Mouse (Mus musculus) adrenal gland, adult 18-20 months (tissue): Measurements from ENCODE around the gene Neurl4. TPM values are rescaled to one million over a fixed set of nuclear protein-coding genes. Genes with fewer than 3 reads are reported as not detected.
"Not testable (repeated sequence)": the region's sequence is repeated elsewhere in the genome, so short reads cannot be mapped to it uniquely, and the experiment has no call there.

Experiments used
- DNase-seq, 2 experiments: peaks; one replicate each; pipeline ENCODE4 v3.0.0; 2021 to 2022; ENCODE audit warnings: low spot score in 2 of 2
- microRNA-seq, 2 experiments: library from miRNA; unstranded; fragments of <30 nt; microRNA quantifications; one replicate each; pipeline ENCODE4 v1.2.0; 2021; ENCODE audit warnings: borderline number of aligned reads in 2 of 2
- total RNA-seq, 2 experiments: library from RNA; stranded (reverse); gene quantifications; 1 replicate in 1 of 2; 2 replicates in 1 of 2; pipeline ENCODE4 v1.2.3; 2021

Neurl4 gene
- total RNA-seq, 2 experiments from 2014 or later: 48.5 to 53.9 TPM

DNA sequence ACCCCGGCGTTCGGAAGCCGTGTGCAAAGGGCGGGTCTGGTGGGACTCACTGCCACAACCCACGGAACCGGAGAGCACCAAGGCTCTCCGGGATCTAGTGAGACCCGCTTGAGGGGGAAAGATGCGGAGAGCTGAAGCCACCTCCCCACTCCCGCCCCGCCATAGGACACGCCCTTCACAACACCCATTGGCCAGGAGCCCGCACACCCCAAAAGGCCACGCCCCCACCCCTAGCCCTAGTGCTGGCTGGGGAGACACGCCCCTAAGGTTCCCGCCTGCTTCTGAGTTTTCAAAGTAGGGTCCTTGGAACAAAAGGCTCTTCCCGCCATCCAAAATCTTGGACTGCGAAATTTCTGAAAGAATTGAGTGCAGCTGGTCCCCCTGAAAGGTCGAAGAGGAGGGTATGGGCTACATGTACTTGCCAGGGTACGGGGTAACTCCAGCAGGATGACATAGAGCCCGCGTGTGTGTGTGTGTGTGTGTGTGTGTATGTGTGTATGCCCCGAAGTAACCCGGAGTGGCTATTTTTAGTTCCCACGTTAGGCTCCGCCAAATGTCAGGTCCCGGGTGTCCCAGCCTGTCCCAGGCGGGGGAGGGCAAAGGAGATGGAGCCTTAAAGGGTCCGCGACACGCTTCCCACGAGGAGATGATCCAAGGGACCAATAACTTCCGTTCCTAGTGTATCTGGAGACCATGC is 47.3 kb downstream of the Neurl4 start, which contains the start of gene Slc2a4:
Gene Slc2a4, minus strand, starts transcription at position 123 of the 697 bp plus-strand sequence.
- peak; percentile 84 to 87 for DNase-seq

DNA sequence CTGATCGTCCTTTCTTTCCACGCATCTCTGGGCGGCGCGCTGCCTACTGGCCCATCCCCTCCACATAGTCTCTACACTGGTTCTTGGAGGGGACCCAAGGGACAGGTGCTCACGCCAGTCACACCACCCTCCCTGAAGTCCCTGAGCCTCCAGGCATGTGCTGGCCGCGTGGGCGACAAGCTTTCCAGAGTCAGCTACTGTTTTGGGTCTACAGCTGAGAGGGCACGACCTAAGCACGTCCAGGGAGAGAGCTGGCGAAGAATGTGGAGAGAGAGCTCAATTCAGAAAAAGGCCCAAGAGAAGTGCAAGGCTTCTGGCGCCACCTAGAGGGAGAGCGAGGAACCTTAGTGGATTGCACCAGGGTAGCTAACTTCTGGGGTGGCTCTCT is 47.9 kb downstream of the Neurl4 start:
- peak; percentile 84 to 88 for DNase-seq

DNA sequence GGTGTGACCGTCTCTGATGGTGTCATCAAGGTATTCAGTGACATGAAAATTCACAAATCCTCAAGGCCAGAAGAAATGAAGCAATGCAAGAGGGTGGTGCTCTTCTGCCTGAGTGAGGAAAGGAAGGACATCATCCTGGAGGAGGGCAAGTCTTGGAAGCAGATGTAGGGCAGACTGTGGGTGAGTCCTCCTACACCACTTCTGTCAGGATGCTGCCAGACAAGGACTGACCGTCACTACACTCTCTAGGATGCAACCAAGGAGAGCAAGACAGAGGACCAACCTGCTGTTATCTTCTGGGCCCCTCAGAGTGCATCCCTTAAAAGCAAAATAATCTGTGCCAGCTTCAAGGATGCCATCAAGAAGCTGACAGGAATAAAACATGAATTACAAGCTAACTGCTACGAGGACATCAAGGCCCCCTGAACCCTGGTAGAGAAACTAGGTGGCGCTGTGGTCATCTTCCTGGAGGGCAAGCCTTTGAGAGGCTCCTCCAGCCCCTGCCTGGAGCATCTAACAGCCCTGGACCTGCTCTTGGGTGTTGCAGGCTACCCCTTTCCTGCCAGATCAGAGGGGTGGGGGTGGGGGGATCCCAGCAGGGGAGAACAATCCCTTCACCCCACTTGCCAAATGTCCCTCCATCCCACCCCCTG is 50.1 kb downstream of the Neurl4 start:
- no peak for DNase-seq

DNA sequence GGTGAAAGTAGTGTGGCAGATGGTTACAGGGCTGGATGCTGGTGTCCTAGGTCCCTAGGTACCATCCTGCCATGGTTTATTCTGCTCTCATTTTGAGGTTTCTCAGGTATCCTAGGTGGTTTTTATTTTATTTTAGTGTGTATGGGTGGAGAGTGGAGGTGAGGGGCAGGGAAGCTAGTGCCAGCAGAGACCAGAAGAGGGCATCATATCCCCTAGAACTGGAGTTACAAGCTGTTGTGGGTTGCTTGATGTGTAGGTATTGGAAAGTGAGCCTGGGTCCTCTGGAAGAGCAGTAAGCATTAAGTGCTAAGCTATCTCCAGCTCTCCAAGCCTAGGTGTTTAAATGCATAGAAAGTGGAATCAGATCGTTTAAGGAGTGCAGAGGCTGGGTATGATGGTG is 51.4 kb downstream of the Neurl4 start:
- DNase-seq: no peak

DNA sequence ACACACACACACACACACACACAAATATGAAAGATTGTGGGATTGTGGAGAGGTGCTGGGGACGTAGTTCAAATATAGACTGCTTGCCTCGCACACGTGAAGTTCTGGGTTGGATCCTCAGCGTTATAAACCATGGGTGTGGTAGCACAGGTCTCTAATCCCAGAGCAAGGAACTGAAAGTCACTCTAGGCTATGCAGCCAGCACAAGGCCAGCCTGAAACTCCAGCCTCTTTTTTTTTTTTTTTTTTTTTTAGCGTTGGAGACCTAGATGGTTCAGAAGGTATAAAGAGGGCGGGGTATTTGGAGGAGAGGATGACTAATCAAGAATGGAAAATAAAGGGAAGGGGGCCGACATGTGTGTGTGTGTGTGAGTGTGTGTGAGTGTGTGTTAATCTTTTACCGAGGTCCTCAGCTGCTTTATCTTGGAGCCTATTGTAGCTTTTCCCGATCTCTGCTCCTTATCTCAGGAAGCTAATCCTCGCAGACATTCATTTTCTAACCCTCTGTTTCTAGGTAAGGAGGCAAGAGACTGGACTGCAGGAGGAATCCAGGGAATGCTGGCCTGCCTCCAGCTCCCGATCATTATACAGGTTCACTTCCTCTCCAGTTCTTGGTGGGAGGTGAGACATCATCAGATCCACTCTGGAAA is 52.5 kb downstream of the Neurl4 start:
- DNase-seq: no peak

DNA sequence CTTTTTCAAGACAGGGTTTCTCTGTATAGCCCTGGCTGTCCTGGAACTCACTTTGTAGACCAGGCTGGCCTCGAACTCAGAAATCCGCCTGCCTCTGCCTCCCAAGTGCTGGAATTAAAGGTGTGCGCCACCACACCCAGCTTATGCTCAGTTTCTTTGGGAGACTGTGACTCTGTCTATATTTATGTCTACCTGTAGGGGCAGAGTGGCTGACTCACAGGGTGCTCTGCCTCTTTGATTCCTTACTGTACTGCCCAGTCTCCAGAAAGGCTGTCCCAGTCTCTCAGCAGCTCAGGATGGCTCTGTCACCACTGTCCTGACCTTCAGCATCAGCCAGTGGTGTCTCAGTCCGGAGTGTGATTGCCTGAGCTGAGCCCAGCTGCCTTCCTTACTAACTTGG is 54.7 kb downstream of the Neurl4 start:
- not testable (repeated sequence) for DNase-seq

DNA sequence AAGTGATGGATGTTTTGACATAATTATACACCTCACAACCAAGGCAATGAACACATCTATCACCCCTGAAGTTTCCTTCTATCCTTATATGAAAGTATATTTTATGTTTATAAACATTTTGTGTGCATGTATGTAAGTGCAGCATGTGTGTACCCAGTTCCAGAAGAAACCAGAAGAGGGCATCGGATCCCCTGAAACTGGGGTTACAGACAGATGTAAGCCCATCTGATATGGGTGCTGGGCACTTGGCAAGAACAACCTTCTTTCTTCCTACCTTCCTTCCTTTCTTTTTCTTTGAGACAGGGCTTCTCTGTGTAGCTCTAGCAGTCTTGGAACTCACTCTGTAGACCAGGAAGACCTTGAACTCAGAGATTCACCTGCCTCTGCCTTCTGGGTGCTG is 55.3 kb downstream of the Neurl4 start:
- DNase-seq: no peak

DNA sequence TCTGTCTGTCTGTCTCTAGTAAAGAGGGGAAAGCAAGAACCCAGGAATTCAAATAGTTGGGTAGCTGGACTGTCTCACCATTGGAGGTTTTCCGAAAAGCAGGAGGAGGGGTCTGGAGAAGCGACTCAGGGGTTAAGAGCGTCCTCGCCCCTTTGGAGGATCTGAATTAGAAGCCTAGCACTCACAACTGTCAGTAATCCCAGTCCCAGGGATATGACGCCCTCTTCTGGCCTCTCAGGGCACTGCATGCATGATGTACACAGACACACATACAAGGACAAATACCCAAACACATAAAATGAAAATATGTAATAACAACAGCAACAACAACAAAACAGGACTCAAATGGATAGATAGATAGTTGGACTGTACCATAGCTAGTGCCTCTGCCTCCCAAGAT is 59.7 kb downstream of the Neurl4 start:
- DNase-seq: no peak

DNA sequence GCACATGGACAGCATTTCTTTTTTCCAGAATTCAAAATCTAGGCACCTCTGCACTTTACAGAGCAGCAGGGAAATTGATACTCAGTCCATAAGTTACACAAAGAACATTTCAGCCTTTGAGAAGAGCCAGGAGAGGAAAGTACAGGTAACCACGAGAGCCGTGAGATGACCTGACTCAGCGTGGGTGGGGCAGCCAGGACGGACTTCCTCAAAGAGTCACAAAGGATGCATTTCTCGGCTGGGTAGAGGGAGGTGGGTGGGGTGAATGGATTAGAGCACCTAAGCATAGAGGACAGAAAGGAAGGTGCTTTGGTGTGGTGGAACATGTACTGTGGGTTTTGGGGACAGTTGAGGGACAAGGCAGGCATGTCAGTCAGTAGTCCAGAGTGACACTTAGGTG is 61.0 kb downstream of the Neurl4 start:
- DNase-seq: no peak

Small RNA genes within 50 kb of the gene (microRNA-seq; reads per million reads assigned to microRNA genes)
- gene Mir6924: 0 to 0.95 reads per million in 2 experiments

Other genes starting within 250 kb of the Neurl4 start
- gene Sox15, start 245.8 kb upstream of the Neurl4 start, total RNA-seq: not detected
- 100 to 1,000 TPM in 1 of 2 experiments, 10 to 100 TPM in 1; 95.7 to 117 TPM for gene Mpdu1, start 238.4 kb upstream of the Neurl4 start, total RNA-seq
- 10 to 100 TPM; 20.5 to 36.7 TPM for gene Cd68, start 234.9 kb upstream of the Neurl4 start, total RNA-seq
- 100 to 1,000 TPM; 584 to 655 TPM for gene Eif4a1, start 228.6 kb upstream of the Neurl4 start, total RNA-seq
- 10 to 100 TPM; 69.0 to 79.8 TPM for gene Senp3, start 219.0 kb upstream of the Neurl4 start, total RNA-seq
- gene Tnfsf13, start 215.3 kb upstream of the Neurl4 start, total RNA-seq: 1 to 10 TPM; 2.8 to 5.3 TPM
- 10 to 100 TPM; 23.7 to 26.2 TPM for gene Tnfsf12, start 205.2 kb upstream of the Neurl4 start, total RNA-seq
- 1 to 10 TPM; 3.6 to 4.9 TPM for gene Tnfsfm13, start 205.0 kb upstream of the Neurl4 start, total RNA-seq
- 10 to 100 TPM; 55.4 to 79.7 TPM for gene Polr2a, start 142.4 kb upstream of the Neurl4 start, total RNA-seq
- not detected for gene Slc35g3, start 139.1 kb upstream of the Neurl4 start, total RNA-seq
- gene Zbtb4, start 135.2 kb upstream of the Neurl4 start, total RNA-seq: 10 to 100 TPM; 48.2 to 71.4 TPM
- gene Chrnb1, start 105.1 kb upstream of the Neurl4 start, total RNA-seq: 1 to 10 TPM; 1.3 to 3.9 TPM
- 10 to 100 TPM in 1 of 2 experiments, 1 to 10 TPM in 1; 3.0 to 13.0 TPM for gene Fgf11, start 99.2 kb upstream of the Neurl4 start, total RNA-seq
- gene Tmem102, start 95.4 kb upstream of the Neurl4 start, total RNA-seq: under 1 TPM; 0.36 to 0.51 TPM
- gene Gm39566, start 85.8 kb upstream of the Neurl4 start, total RNA-seq: not detected
- not detected for gene Spem2, start 82.6 kb upstream of the Neurl4 start, total RNA-seq
- not detected for gene Spem1, start 78.9 kb upstream of the Neurl4 start, total RNA-seq
- 10 to 100 TPM; 19.7 to 24.9 TPM for gene Nlgn2, start 63.3 kb upstream of the Neurl4 start, total RNA-seq
- gene Tmem256, start 62.6 kb upstream of the Neurl4 start, total RNA-seq: 100 to 1,000 TPM; 145 TPM
- 10 to 100 TPM; 38.2 to 46.2 TPM for gene Plscr3, start 54.7 kb upstream of the Neurl4 start, total RNA-seq
- under 1 TPM in 1 of 2 experiments, not detected in 1; 0.38 TPM for gene Tnk1, start 42.3 kb upstream of the Neurl4 start, total RNA-seq
- not detected for gene Tmem95, start 23.1 kb upstream of the Neurl4 start, total RNA-seq
- 1 to 10 TPM; 3.6 to 6.0 TPM for gene Kctd11, start 19.7 kb upstream of the Neurl4 start, total RNA-seq
- 1 to 10 TPM in 1 of 2 experiments, under 1 TPM in 1; 0.43 to 1.5 TPM for gene Acap1, start 5.5 kb upstream of the Neurl4 start, total RNA-seq
- gene 2810408A11Rik, start 85 bp upstream of the Neurl4 start, total RNA-seq: under 1 TPM; 0.29 to 0.86 TPM
- 10 to 100 TPM; 47.3 to 52.4 TPM for gene Gps2, start 12.8 kb downstream of the Neurl4 start, total RNA-seq
- 100 to 1,000 TPM; 579 to 673 TPM for gene Eif5a, start 20.9 kb downstream of the Neurl4 start, total RNA-seq
- gene Ybx2, start 34.7 kb downstream of the Neurl4 start, total RNA-seq: 10 to 100 TPM; 14.2 to 32.6 TPM
- gene Slc2a4, start 47.1 kb downstream of the Neurl4 start, total RNA-seq: 100 to 1,000 TPM in 1 of 2 experiments, 10 to 100 TPM in 1; 70.7 to 200 TPM
- gene Cldn7, start 63.7 kb downstream of the Neurl4 start, total RNA-seq: under 1 TPM in 1 of 2 experiments, not detected in 1; 0.66 TPM
- gene Ctdnep1, start 80.1 kb downstream of the Neurl4 start, total RNA-seq: 100 to 1,000 TPM; 114 to 123 TPM
- 10 to 100 TPM; 62.7 to 81.3 TPM for gene Elp5, start 81.4 kb downstream of the Neurl4 start, total RNA-seq
- gene Gabarap, start 90.1 kb downstream of the Neurl4 start, total RNA-seq: 100 to 1,000 TPM; 436 to 473 TPM
- 10 to 100 TPM; 51.5 to 57.5 TPM for gene Phf23, start 94.7 kb downstream of the Neurl4 start, total RNA-seq
- gene Dvl2, start 99.5 kb downstream of the Neurl4 start, total RNA-seq: 10 to 100 TPM; 13.8 to 14.9 TPM
- gene Acadvl, start 114.3 kb downstream of the Neurl4 start, total RNA-seq: 1,000 to 10,000 TPM in 1 of 2 experiments, 100 to 1,000 TPM in 1; 522 to 1,041 TPM
- gene Dlg4, start 115.9 kb downstream of the Neurl4 start, total RNA-seq: 10 to 100 TPM; 24.6 to 33.0 TPM
- gene Asgr1, start 153.0 kb downstream of the Neurl4 start, total RNA-seq: under 1 TPM in 1 of 2 experiments, not detected in 1; 0.50 TPM
- gene Asgr2, start 191.6 kb downstream of the Neurl4 start, total RNA-seq: 1 to 10 TPM in 1 of 2 experiments, under 1 TPM in 1; 0.83 to 2.5 TPM
- 1 to 10 TPM; 3.8 to 9.2 TPM for gene Mgl2, start 229.3 kb downstream of the Neurl4 start, total RNA-seq